Mouse (Mus musculus) forebrain, embryonic 11.5 days (tissue): ENCODE measurements around the gene Prn. TPM values are rescaled to one million over a fixed set of nuclear protein-coding genes. Genes with fewer than 3 reads are reported as not detected.

Source experiments
- ATAC-seq: fragments of 200-750 bp; cut with Nextera tagmentation; replicated peaks from 2 replicates; pipeline ENCODE4 v1.8.0; 2017; ENCODE audit warnings: moderate TSS enrichment; ENCODE audit not compliant: low FRiP score
- DNase-seq: peaks from one replicate; pipeline ENCODE4 v3.0.0-alpha.2; 2017; ENCODE audit warnings: low spot score
- H3K27ac ChIP-seq: fragments of 300-500 bp; sonication (generic); 2 replicates; pipeline ENCODE4 v1.5.1; 2014; ENCODE audit warnings: low read depth, low read length
- H3K27me3 ChIP-seq: fragments of 300-500 bp; sonication (generic); 2 replicates; pipeline ENCODE4 v1.6.1; 2014; ENCODE audit warnings: mild to moderate bottlenecking, low read length, mixed read lengths; ENCODE audit not compliant: control insufficient read depth, insufficient read depth
- H3K36me3 ChIP-seq: fragments of 300-500 bp; sonication (generic); 2 replicates; pipeline ENCODE4 v1.6.1; 2014; ENCODE audit warnings: mild to moderate bottlenecking, low read length, moderate library complexity, mixed read lengths; ENCODE audit not compliant: control insufficient read depth, insufficient read depth
- H3K4me1 ChIP-seq: fragments of 300-500 bp; sonication (generic); replicated peaks from 2 replicates; pipeline ENCODE4 v1.6.1; 2014; ENCODE audit warnings: low read length, mixed read lengths; ENCODE audit not compliant: control insufficient read depth, insufficient read depth
- H3K4me2 ChIP-seq: fragments of 300-500 bp; sonication (generic); 2 replicates; pipeline ENCODE4 v1.6.1; 2014; ENCODE audit warnings: low read depth, mild to moderate bottlenecking, low read length, moderate library complexity, mixed read lengths; ENCODE audit not compliant: severe bottlenecking
- H3K4me3 ChIP-seq: fragments of 300-500 bp; sonication (generic); 2 replicates; pipeline ENCODE4 v1.5.1; 2014; ENCODE audit warnings: low read depth, low read length
- H3K9ac ChIP-seq: fragments of 300-500 bp; sonication (generic); 2 replicates; pipeline ENCODE4 v1.6.1; 2014; ENCODE audit warnings: low read length
- H3K9me3 ChIP-seq: fragments of 300-500 bp; sonication (generic); 2 replicates; pipeline ENCODE4 v1.6.1; 2016; ENCODE audit warnings: low read length, mixed read lengths; ENCODE audit not compliant: control insufficient read depth
- WGBS: fragments of 180-500 bp; shearing (Covaris S2); extraction: QIAGEN DNeasy Blood & Tissue Kit; methylation state at CpG from one replicate; pipeline ENCODE4 v1.1.7; 2014; 5-methylcytosine and 5-hydroxymethylcytosine counted together
- polyA plus RNA-seq: library from polyadenylated mRNA; unstranded; fragments of >200 nt; fragmentation: Nextera tagmentation; extraction: Ambion mirVana; gene quantifications from 2 replicates; pipeline ENCODE4 v1.2.1, GENCODE M21; 2014

The Prn gene
- polyA plus RNA-seq, 1 experiment from 2014 or later: not detected

- no peak for DNase-seq
- H3K9me3 ChIP-seq: no peaks in the 10 kb centered on the region
- no peaks in the 10 kb centered on the region for H3K36me3 ChIP-seq
- no peak for ATAC-seq
- H3K4me1 ChIP-seq: no peaks in the 10 kb centered on the region
- H3K9ac ChIP-seq: no peak overlapping the region
- no peak overlapping the region for H3K4me3 ChIP-seq
- H3K27ac ChIP-seq: no peak overlapping the region
- 67% methylated on average over 4 of the region's 4 CpGs for WGBS
- H3K4me2 ChIP-seq: no peak overlapping the region
- no peaks in the 10 kb centered on the region for H3K27me3 ChIP-seq
Observed at GRCm38 (mm10) chr2:131881766-131882165, 28.0 kb upstream of the Prn start.

GRCm38 (mm10) chr2:131883136-131883535 is 26.6 kb upstream of the Prn start:
- Histone ChIP-seq H3K27me3 (no peaks in the 10 kb centered on the region), H3K4me2 (no peak overlapping the region), H3K9me3 (no peaks in the 10 kb centered on the region), H3K27ac (no peak overlapping the region), H3K4me3 (no peak overlapping the region), H3K9ac (no peak overlapping the region), H3K36me3 (no peaks in the 10 kb centered on the region), H3K4me1 (no peaks in the 10 kb centered on the region)
- ATAC-seq: 0 out of 2 replicates have a peak, but pooled peaks have one; percentile 21
- no peak for DNase-seq
- WGBS: 78% methylated on average over 2 of the region's 2 CpGs

GRCm38 (mm10) chr2:131886503-131887160 is 23.1 kb upstream of the Prn start:
- ATAC-seq (no peak), DNase-seq (no peak)
- no peaks in the 10 kb centered on the region for H3K27me3 ChIP-seq
- H3K4me2 ChIP-seq: no peak overlapping the region
- H3K4me1 ChIP-seq: peaks cover 3% of the 10 kb centered on the region; the same call in 1 of the 2 replicates
- H3K9me3 ChIP-seq: no peaks in the 10 kb centered on the region
- WGBS: 88% methylated on average over 6 of the region's 6 CpGs
- no peak overlapping the region for H3K4me3 ChIP-seq
- H3K36me3 ChIP-seq: no peaks in the 10 kb centered on the region
- H3K27ac ChIP-seq: no peak overlapping the region
- no peak overlapping the region for H3K9ac ChIP-seq

- H3K36me3 ChIP-seq: no peaks in the 10 kb centered on the region
- WGBS: 79% methylated on average over 7 of the region's 7 CpGs
- H3K4me1 ChIP-seq: peaks cover 5% of the 10 kb centered on the region; the same call in 1 of the 2 replicates
- H3K9ac ChIP-seq: no peak overlapping the region
- H3K27me3 ChIP-seq: no peaks in the 10 kb centered on the region
- no peaks in the 10 kb centered on the region for H3K9me3 ChIP-seq
- no peak overlapping the region for H3K4me3 ChIP-seq
- H3K4me2 ChIP-seq: no peak overlapping the region
- no peak for ATAC-seq
- H3K27ac ChIP-seq: no peak overlapping the region
- DNase-seq: no peak
Observed at GRCm38 (mm10) chr2:131888233-131888632, 21.5 kb upstream of the Prn start.

GRCm38 (mm10) chr2:131892534-131892933 is 17.2 kb upstream of the Prn start:
- 37% methylated on average over 5 of the region's 5 CpGs for WGBS
- DNase-seq (no peak), ATAC-seq (no peak)
- Histone ChIP-seq H3K4me1 (peaks cover 5% of the 10 kb centered on the region; the same call in 1 of the 2 replicates), H3K4me3 (no peak overlapping the region), H3K4me2 (no peak overlapping the region), H3K36me3 (no peaks in the 10 kb centered on the region), H3K27ac (no peak overlapping the region), H3K27me3 (no peaks in the 10 kb centered on the region), H3K9me3 (no peaks in the 10 kb centered on the region), H3K9ac (no peak overlapping the region)

GRCm38 (mm10) chr2:131895106-131895505 is 14.7 kb upstream of the Prn start:
- WGBS: 79% methylated on average over 2 of the region's 2 CpGs
- Histone ChIP-seq H3K27me3 (no peaks in the 10 kb centered on the region), H3K4me1 (0 out of 2 replicates have a peak, but pooled peaks cover 5% of the 10 kb centered on the region), H3K4me2 (no peak overlapping the region), H3K27ac (no peak overlapping the region), H3K9ac (no peak overlapping the region), H3K36me3 (no peaks in the 10 kb centered on the region), H3K9me3 (no peaks in the 10 kb centered on the region), H3K4me3 (no peak overlapping the region)
- no peak for DNase-seq
- no peak for ATAC-seq

- 0 out of 2 replicates have a peak, but pooled peaks cover 2% of the 10 kb centered on the region for H3K4me1 ChIP-seq
- H3K9me3 ChIP-seq: no peaks in the 10 kb centered on the region
- DNase-seq (no peak), ATAC-seq (no peak)
- H3K4me3 ChIP-seq: no peak overlapping the region
- no peak overlapping the region for H3K4me2 ChIP-seq
- no peaks in the 10 kb centered on the region for H3K27me3 ChIP-seq
- no peak overlapping the region for H3K27ac ChIP-seq
- WGBS: 90% methylated on average over 4 of the region's 4 CpGs
- H3K36me3 ChIP-seq: no peaks in the 10 kb centered on the region
- no peak overlapping the region for H3K9ac ChIP-seq
Observed at GRCm38 (mm10) chr2:131896011-131896410, 13.7 kb upstream of the Prn start.

- Histone ChIP-seq H3K4me3 (no peak overlapping the region), H3K4me1 (0 out of 2 replicates have a peak, but pooled peaks cover 2% of the 10 kb centered on the region), H3K9me3 (no peaks in the 10 kb centered on the region), H3K9ac (no peak overlapping the region), H3K36me3 (no peaks in the 10 kb centered on the region), H3K27me3 (no peaks in the 10 kb centered on the region), H3K27ac (no peak overlapping the region), H3K4me2 (no peak overlapping the region)
- no peak for ATAC-seq
- no peak for DNase-seq
- 92% methylated on average over 12 of the region's 12 CpGs for WGBS
Observed at GRCm38 (mm10) chr2:131897336-131898109, 12.2 kb upstream of the Prn start.
